Mouse (Mus musculus): ENCODE measurements around the gene Cox14. TPM values are rescaled to one million over a fixed set of nuclear protein-coding genes. Genes with fewer than 3 reads are reported as not detected.
A peak's percentile ranks its signal among the peaks of the same experiment; 100 is the strongest.
"Not testable (repeated sequence)": the region's sequence is repeated elsewhere in the genome, so short reads cannot be mapped to it uniquely, and the experiment has no call there.

Gene Cox14
- polyA plus RNA-seq, 1 experiment: 145 TPM

DNA sequence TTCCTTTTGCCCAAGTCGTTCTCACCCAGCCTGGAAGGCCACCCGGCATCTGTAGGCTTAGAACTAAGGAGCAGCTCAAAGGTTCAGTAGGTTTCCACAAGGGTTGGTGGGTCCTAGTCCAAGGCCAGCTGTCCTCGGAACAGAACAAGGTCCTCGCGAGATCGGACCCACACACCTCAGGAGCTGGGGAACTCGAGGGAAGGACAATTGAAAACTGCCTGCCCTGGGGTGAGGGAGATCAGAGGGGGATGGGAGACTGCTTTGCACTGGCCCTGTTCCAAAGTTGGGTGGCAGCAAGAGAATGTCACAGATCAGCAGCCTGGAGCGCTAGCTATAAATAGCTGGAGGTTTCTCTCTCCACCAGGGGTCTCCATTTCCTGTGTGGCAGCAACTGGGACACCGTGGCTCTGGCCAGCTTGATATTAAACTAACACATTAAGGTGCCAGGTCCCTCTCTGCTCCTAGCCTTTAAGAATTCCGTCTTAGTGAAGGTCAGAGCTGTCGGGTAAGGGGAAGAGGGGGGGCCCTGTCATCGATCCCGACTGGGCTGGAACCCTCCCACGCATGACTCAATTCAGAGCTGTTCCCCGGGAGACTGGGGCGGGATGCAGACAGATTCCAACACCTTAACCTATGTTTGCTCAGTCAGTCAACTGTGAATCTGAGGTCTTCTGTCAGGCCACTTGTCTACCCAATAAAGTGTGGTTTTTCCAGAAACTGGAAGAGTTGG, 961 bp upstream of the Cox14 start:
- Histone ChIP-seq H3K36me3 (replicated peaks; ENCODE audit: low read length) (peaks cover 20% of the 10 kb centered on the region), H3K4me1 (peaks cover 44% of the 10 kb centered on the region), H3K27me3 (replicated peaks) (peaks cover 13% of the 10 kb centered on the region), H3K9me3 (no peaks in the 10 kb centered on the region), H3K4me3 (replicated peaks) (peak overlapping the region; percentile 99)
- TF ChIP-seq FLI1 (IDR thresholded peaks at IDR 0.05; ENCODE audit: low read length) (no peak), GATA1 (IDR thresholded peaks at IDR 0.05; ENCODE audit: borderline replicate concordance, low read length) (no peak)

DNA sequence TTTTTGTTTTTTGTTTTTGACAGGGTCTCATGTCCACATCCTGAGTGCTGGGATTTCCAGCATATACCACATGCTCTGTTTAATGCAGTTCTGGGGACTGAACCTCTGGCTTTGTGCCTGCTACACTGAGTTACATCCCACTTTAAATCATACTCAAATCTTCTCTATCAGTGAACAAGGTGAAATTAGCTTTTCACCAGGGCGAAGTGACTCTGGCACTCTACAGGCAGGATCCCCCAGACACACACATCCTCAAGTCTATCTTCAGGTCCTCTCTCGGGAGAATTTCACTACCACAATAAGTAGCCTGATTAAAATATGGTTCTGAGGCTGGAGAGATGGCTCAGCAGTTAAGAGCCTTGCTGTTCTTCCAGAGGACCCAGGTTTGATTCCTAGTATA, 1.1 kb downstream of the Cox14 start:
- Histone ChIP-seq H3K36me3 (replicated peaks; ENCODE audit: low read length) (peaks cover 33% of the 10 kb centered on the region), H3K9me3 (no peaks in the 10 kb centered on the region), H3K4me3 (replicated peaks) (peak overlapping the region; percentile 99), H3K4me1 (peaks cover 44% of the 10 kb centered on the region), H3K27me3 (replicated peaks) (no peaks in the 10 kb centered on the region)
- TF ChIP-seq FLI1 (IDR thresholded peaks at IDR 0.05; ENCODE audit: low read length) (no peak), GATA1 (IDR thresholded peaks at IDR 0.05; ENCODE audit: borderline replicate concordance, low read length) (no peak)

DNA sequence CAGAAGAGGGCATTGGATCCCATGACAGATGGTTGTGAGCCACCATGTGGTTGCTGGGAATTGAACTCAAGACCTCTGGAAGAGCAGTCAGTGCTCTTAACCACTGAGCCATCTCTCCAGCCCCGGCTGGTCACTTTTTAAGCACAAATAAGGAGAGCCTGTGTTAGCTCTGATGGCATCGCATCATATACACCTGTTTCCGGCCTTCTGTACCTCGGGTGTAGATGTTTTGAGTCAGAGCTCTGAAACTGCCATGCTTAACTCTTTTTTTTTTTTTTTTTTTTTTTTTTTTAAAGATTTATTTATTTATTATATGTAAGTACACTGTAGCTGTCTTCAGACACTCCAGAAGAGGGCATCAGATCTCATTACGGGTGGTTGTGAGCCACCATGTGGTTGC, 1.6 kb downstream of the Cox14 start:
- peaks cover 41% of the 10 kb centered on the region for H3K4me1 ChIP-seq
- not testable (repeated sequence) for H3K4me3 ChIP-seq (replicated peaks); H3K27me3 ChIP-seq (replicated peaks); H3K9me3 ChIP-seq
- H3K36me3 ChIP-seq (replicated peaks; ENCODE audit: low read length): peaks cover 38% of the 10 kb centered on the region

DNA sequence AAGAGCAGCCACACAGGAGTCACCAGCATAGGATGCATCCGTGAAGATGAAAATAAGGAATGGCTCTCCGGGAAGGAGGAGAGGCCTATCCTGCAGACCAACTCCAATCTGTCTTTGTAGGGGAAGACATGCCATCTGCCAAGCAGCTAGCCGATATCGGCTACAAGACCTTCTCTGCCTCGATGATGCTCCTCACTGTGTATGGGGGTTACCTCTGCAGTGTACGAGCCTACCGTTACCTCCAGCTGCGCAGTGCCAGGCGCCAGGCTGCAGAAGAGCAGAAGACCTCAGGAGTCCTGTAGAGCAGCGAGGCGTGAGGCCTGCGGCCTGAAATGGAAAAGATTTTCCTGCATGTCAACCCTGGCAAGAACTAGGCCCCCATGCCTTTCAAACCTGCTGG, 2.1 kb downstream of the Cox14 start:
- Histone ChIP-seq H3K36me3 (replicated peaks; ENCODE audit: low read length) (peaks cover 43% of the 10 kb centered on the region), H3K4me1 (peaks cover 36% of the 10 kb centered on the region), H3K9me3 (no peaks in the 10 kb centered on the region), H3K27me3 (replicated peaks) (no peaks in the 10 kb centered on the region), H3K4me3 (replicated peaks) (no peak overlapping the region)
- TF ChIP-seq GATA1 (IDR thresholded peaks at IDR 0.05; ENCODE audit: borderline replicate concordance, low read length) (no peak), FLI1 (IDR thresholded peaks at IDR 0.05; ENCODE audit: low read length) (no peak)

DNA sequence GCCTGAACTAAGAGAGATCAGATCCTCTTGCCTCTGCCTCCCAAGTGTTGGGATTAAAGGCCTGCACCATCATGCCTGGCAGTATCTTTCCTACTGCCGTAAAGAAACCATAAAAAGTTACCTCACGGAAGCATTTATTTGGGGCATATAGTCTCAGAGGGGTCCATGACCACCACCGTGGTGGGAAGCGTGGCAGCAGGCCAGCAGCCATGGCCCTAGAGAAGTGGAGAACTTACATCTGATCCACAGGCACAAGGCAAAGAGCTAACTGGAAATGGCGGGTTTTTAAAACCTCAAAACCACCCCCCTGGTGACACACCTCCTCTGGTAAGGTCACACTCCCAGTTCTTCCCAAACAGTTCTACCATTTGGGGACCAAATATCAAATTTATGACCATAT, 2.8 kb downstream of the Cox14 start:
- H3K36me3 ChIP-seq (replicated peaks; ENCODE audit: low read length): peaks cover 48% of the 10 kb centered on the region
- H3K9me3 ChIP-seq: no peaks in the 10 kb centered on the region
- TF ChIP-seq GATA1 (IDR thresholded peaks at IDR 0.05; ENCODE audit: borderline replicate concordance, low read length): no peak
- no peak for TF ChIP-seq FLI1 (IDR thresholded peaks at IDR 0.05; ENCODE audit: low read length)
- H3K4me1 ChIP-seq: peaks cover 32% of the 10 kb centered on the region
- no peak overlapping the region for H3K4me3 ChIP-seq (replicated peaks)
- no peaks in the 10 kb centered on the region for H3K27me3 ChIP-seq (replicated peaks)

DNA sequence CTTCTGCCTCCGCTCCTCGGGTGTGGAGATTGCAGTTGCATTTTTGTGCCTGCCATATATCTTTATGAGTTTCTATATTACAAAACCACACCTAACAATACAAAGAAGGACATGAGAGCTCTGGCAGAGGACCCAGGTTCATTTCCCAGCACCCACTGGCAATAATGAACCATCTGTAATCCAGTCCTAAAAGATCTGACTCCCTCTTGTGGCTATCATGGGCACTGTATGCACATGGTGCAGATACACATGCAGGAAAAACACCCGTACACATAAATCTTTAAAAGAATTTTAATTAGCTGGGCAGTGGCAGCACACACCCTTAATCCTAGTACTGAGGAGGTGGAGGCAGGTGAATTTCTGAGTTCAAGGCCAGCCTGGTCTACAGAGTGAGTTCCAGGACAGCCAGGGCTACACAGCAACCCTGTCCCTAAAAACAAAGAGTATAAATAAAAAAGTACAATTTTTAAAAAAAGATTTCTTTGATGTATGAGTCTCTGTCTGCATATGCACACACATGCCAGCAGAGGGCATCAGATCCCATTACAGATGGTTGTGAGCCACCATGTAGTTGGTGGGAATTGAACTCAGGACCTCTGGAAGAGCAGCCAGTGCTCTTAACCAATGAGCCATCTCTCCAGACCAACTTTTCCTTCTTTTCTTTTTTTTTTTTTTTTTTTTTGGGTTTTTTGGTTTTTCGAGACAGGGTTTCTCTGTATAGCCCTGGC, 3.8 kb downstream of the Cox14 start:
- no peaks in the 10 kb centered on the region for H3K9me3 ChIP-seq
- TF ChIP-seq FLI1 (IDR thresholded peaks at IDR 0.05; ENCODE audit: low read length): no peak
- no peak for TF ChIP-seq GATA1 (IDR thresholded peaks at IDR 0.05; ENCODE audit: borderline replicate concordance, low read length)
- H3K27me3 ChIP-seq (replicated peaks): no peaks in the 10 kb centered on the region
- peaks cover 22% of the 10 kb centered on the region for H3K4me1 ChIP-seq
- peaks cover 54% of the 10 kb centered on the region for H3K36me3 ChIP-seq (replicated peaks; ENCODE audit: low read length)
- H3K4me3 ChIP-seq (replicated peaks): no peak overlapping the region

DNA sequence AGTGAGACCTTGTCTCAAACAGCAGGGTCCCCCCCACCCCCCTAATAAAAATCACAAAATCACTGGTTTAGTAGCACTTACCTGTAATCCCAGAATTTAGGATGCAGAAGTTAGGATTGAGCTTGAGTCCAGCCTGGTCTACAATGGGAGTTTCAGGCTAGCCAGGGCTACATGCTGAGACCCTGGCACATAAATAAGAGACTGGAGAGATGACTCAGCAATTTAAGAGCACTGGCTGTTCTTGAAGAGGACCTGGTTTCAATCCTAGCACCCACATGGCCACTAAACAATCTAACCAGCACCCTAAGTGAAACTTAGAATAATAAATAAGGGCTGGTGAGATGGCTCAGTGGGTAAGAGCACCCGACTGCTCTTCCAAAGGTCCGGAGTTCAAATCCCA, 5.7 kb downstream of the Cox14 start:
- Histone ChIP-seq H3K27me3 (replicated peaks) (no peaks in the 10 kb centered on the region), H3K36me3 (replicated peaks; ENCODE audit: low read length) (peaks cover 73% of the 10 kb centered on the region), H3K4me3 (replicated peaks) (no peak overlapping the region), H3K4me1 (peaks cover 9% of the 10 kb centered on the region), H3K9me3 (no peaks in the 10 kb centered on the region)
- TF ChIP-seq FLI1 (IDR thresholded peaks at IDR 0.05; ENCODE audit: low read length): no peak
- no peak for TF ChIP-seq GATA1 (IDR thresholded peaks at IDR 0.05; ENCODE audit: borderline replicate concordance, low read length)

DNA sequence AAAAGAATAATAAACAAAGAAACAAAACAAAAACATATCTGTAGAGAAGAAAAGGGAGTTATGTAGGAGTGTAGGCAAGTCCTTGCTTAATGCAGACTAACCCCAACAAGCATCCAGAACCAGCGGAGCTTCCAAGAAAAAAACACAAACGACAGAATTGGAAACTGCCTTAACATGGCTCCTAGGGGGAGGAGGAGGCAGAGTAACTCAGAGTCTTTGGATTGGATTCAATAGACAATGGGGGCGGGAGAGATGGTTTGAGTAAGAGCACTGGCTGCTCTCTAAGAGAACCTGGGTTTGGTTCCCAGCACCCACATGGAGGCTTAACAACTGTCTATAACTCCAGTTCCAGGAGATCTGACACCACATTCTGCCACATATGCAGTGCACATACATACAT, 6.3 kb downstream of the Cox14 start:
- no peak for TF ChIP-seq GATA1 (IDR thresholded peaks at IDR 0.05; ENCODE audit: borderline replicate concordance, low read length)
- TF ChIP-seq FLI1 (IDR thresholded peaks at IDR 0.05; ENCODE audit: low read length): no peak
- Histone ChIP-seq H3K4me1 (peaks cover 6% of the 10 kb centered on the region), H3K36me3 (replicated peaks; ENCODE audit: low read length) (peaks cover 79% of the 10 kb centered on the region), H3K9me3 (no peaks in the 10 kb centered on the region), H3K27me3 (replicated peaks) (no peaks in the 10 kb centered on the region), H3K4me3 (replicated peaks) (no peak overlapping the region)

DNA sequence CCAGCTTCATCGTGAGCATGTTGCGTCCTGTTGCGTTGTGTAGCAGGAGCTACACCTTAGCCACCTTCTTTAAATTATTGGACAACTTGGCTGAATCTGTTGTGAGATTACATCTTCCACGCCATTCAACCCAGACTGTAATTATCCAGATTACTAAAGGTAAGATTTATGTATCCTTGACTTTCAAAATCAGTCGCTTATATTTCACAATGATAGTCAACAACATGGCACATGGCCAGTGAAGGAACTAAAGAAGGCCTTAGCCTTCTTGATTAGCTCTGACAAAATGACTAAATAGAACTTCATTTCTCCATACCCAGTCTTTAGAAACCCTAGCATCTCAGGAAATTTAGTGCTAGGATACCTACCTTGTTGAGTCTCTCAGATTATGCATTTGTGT, 7.8 kb downstream of the Cox14 start:
- Histone ChIP-seq H3K27me3 (replicated peaks) (no peaks in the 10 kb centered on the region), H3K9me3 (no peaks in the 10 kb centered on the region), H3K4me1 (no peaks in the 10 kb centered on the region; the same call in 1 of the 2 replicates), H3K4me3 (replicated peaks) (no peak overlapping the region), H3K36me3 (replicated peaks; ENCODE audit: low read length) (peaks cover 85% of the 10 kb centered on the region)
- TF ChIP-seq FLI1 (IDR thresholded peaks at IDR 0.05; ENCODE audit: low read length): no peak
- no peak for TF ChIP-seq GATA1 (IDR thresholded peaks at IDR 0.05; ENCODE audit: borderline replicate concordance, low read length)

DNA sequence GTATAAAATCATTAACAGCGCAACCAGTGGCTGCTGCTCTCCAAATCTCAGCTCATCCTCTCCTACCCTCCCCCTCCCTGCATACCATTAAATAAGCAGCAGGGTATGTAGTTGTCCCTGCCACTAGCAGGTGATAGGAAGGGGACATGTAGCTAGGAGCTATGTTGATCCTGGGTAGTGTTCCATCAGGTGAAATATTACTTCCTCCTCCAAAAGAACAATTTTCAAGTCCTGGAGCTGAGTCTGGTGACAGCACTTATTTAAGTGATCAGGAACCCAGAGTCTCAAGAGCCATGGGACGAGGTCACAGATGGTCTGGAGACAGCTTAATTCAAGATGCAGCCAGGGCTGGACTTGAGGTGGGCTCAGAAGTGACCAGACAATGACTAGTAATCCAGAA, 10.2 kb downstream of the Cox14 start:
- no peaks in the 10 kb centered on the region for H3K27me3 ChIP-seq (replicated peaks)
- TF ChIP-seq FLI1 (IDR thresholded peaks at IDR 0.05; ENCODE audit: low read length): no peak
- no peak for TF ChIP-seq GATA1 (IDR thresholded peaks at IDR 0.05; ENCODE audit: borderline replicate concordance, low read length)
- H3K9me3 ChIP-seq: no peaks in the 10 kb centered on the region
- no peaks in the 10 kb centered on the region; the same call in 1 of the 2 replicates for H3K4me1 ChIP-seq
- no peak overlapping the region for H3K4me3 ChIP-seq (replicated peaks)
- peaks cover 89% of the 10 kb centered on the region for H3K36me3 ChIP-seq (replicated peaks; ENCODE audit: low read length)
